Mouse (Mus musculus) CD4-positive naive resting alpha-beta T cell, adult 76 days (primary cell): ENCODE data around the gene Zkscan17. TPM values are rescaled to one million over a fixed set of nuclear protein-coding genes. Genes with fewer than 3 reads are reported as not detected.

ENCODE experiments used
- total RNA-seq: library from RNA; stranded (reverse); gene quantifications from one replicate; pipeline ENCODE4 v1.2.4, GENCODE M21; 2023

The Zkscan17 gene
- 22.6 TPM for total RNA-seq

DNA sequence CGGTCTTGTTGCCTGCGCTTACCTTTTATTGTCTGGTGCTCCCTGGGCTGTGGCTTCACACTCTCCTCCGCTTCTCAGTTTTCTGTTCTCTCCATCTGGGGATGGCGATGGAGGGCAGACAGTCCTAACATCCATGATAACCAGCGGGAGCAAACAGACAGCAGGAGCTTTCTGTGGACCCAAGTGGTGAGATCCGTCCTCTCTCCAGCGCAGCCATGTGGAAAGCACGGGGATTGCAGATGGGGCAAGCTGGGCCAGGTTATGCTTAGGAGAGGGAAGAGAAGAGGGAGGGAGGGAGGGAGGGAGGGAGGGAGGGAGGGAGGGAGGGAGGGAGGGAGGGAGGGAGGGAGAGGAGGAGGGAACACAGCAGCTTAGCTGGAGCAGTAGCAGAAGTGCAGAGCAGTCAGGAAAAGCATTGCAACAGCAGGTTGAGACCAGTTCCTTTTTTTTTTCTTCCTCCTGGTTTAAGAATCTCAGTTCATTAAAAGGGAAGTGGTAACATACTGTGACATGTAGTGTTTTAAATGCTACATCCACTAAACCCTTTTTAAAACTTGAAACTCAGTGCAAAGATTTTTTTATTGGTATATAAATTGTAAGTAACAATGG is at the start of gene Zkscan17:
TSS of gene Zkscan17 (minus strand) at position 280 of the 609 bp plus-strand sequence.

DNA sequence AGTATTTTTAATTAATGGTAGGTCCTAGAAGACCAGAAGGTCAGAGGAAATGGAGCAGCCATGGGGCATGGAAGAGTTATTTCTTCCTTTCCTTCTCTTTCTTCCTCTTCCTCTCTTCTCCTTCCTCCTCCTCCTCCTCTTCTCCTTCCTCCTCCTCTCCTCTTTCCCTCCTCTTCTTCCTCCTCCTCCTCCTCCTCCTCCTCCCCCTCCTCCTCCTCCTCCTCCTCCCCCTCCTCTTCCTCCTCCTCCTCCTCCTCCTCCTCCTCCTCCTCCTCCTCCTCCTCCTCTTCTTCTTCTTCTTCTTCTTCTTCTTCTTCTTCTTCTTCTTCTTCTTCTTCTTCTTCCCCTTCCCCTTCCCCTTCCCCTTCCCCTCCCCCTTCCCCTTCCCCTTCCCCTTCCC is 49.6 kb upstream of the Zkscan17 start, which contains the start of gene Olfr222:
TSS of gene Olfr222 (minus strand) at position 101 of the 400 bp plus-strand sequence.

DNA sequence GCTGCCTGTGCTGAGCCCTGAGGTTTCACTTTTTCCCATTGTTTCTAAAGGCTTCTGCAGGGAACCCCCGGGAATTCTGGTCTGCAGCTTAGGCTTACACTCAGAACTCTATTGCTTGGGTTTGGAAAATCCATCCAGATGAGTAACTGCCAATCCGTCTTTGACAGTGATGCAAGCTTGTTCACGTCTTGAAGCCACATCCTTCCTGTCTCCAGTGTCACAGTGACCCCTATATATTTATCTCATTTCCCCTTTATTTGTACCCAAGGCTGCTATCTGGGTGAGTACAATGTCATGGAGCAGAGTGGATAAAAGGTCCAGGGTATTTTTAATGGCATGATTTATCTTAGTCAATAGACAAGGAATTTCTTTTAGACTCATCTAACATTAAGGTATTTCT is 14.8 kb upstream of the Zkscan17 start, which contains the start of gene Nlrp3:
TSS of gene Nlrp3 (plus strand) at position 245 of the 400 bp plus-strand sequence.

DNA sequence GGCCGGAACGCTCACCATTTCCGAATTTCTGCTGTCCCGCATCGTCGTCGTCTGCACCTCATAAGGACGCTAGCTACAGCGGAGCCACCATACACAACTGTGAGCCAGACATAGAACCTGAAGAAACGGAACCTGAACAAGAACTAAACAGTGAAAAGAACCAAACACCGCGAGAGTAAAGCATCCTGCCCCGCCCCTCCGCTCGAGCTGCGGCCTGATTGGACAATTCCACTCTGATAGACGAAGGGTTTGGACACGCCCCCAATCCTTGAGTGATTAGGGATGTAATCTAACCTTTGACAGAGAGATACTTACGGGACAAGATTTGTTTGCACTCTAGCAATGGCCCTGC is 54.2 kb downstream of the Zkscan17 start, which contains the start of gene Zfp867:
TSS of gene Zfp867 (minus strand) at position 149 of the 352 bp plus-strand sequence.

DNA sequence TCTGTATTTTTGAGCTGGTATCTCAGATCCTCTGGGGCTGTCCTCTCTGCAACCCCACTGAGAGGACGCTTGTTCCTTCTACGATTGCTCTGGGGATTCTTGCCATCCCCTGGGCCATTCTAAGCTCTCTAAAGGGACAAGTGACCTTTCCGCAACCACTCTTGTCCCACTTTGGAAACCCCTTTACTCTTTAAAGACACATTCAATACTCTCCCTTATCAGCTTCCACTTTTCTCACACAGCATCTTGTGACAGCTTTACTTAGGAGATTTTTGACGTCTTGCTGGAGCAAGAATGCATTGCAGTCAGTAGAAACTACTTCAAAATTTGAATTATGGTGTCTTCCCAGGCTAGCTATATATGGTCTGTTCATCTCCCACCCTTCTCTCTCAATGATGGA is 75.5 kb downstream of the Zkscan17 start, which contains the start of gene Snap47:
TSS of gene Snap47 (minus strand) at position 101 of the 400 bp plus-strand sequence.

GRCm38 (mm10) chr11:59449741-59450229 is 76.8 kb downstream of the Zkscan17 start, which contains the start of gene Jmjd4:
TSS of gene Jmjd4 (plus strand) at chr11:59450045.

Other genes starting within 250 kb of the Zkscan17 start
- not detected for gene Wnt3a, start 236.0 kb downstream of the Zkscan17 start, total RNA-seq
- not detected for gene Wnt9a, start 219.8 kb downstream of the Zkscan17 start, total RNA-seq
- not detected for gene Prss38, start 151.1 kb downstream of the Zkscan17 start, total RNA-seq
- 9.6 TPM for gene Jmjd4, start 76.7 kb downstream of the Zkscan17 start, total RNA-seq
- gene Snap47, start 75.6 kb downstream of the Zkscan17 start, total RNA-seq, result 19.1 TPM
- gene Zfp867, start 54.3 kb downstream of the Zkscan17 start, total RNA-seq, result 3.0 TPM
- gene Nlrp3, start 14.8 kb upstream of the Zkscan17 start, total RNA-seq, result 3.3 TPM
- gene Olfr222, start 49.5 kb upstream of the Zkscan17 start, total RNA-seq, result not detected
- not detected for gene Olfr223, start 66.5 kb upstream of the Zkscan17 start, total RNA-seq
- gene Mprip, start 134.6 kb upstream of the Zkscan17 start, total RNA-seq, result 81.0 TPM